Mouse (Mus musculus) megakaryocyte progenitor cell, adult 5-6 weeks (primary cell): ENCODE results near the gene Gm20388. TPM values are rescaled to one million over a fixed set of nuclear protein-coding genes. Genes with fewer than 3 reads are reported as not detected.
"Not testable (repeated sequence)": the region's sequence is repeated elsewhere in the genome, so short reads cannot be mapped to it uniquely, and the experiment has no call there.

ENCODE experiments used
- ATAC-seq: replicated peaks from 2 replicates; pipeline ENCODE4 v1.8.0; 2016; ENCODE audit warnings: mild to moderate bottlenecking, moderate TSS enrichment, inconsistent platforms; ENCODE audit not compliant: poor library complexity
- total RNA-seq, 2 experiments: library from RNA; stranded (forward) in 1 of 2; stranded (reverse) in 1 of 2; fragments of 157-497, 149-512 nt in 1 of 2; fragments of 200-1000 nt in 1 of 2; gene quantifications; 2 replicates each; pipeline versions ENCODE4 v1.2.3 to v1.2.4; 2015 to 2017

Gene Gm20388
- total RNA-seq, 2 experiments from 2014 or later = 18.6 TPM; not detected in 1

- peak; percentile 46 for ATAC-seq
Observed at GRCm38 (mm10) chr8:124020439-124021236, 4110.0 kb downstream of the Gm20388 start.

DNA sequence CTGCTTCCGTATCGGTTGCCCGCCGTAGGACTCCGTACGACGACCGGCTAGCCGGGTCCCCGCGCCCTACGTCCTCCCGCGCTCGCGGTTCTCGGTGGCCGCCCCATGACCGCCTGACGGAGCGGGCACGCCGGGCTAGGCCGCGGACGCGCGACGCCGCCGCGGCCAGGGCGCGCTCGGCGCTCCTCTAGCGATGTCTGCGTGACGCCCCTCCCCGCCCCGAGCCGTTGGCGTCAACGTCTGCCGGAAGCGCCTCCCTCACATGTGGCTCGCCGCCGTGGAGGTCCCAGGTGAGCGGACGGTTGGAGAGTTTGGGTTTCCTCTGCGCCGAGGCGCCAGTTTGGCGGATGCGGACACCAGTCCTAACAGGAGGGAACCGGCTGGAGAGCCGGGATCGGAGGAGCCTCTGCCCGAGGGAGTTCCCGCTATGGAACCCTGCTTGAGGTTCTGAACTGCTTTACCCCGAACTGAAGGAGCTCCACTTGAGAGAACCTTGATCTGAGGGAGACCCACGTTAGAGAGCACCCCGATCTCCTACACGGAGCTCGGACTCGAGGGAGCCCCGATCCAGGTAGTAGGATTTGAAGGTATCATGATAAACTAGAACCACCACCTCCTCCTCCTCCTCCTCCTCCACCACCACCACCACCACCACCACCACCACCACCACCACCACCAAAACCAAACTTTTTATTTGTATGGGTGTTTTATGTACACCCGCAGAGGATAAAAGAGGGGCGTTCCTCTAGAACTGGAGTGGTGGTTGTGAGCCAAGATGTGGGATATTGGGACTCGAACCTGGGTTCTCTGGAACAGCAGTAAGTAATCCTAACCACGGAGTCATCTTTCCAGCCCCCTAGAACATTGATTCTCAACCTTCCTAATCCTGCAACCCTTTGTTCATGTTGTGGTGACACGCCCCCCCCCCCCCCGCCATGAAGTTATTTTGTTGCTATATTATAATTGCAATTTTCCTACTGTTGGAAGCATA, 4110.9 kb downstream of the Gm20388 start, which contains the start of the genes Taf5l and Urb2:
Taf5l (minus strand) TSS at position 161 of the 991 bp plus-strand sequence.
Urb2 (plus strand) TSS at position 272 of the 991 bp plus-strand sequence.
- ATAC-seq = peak; percentile 90

DNA sequence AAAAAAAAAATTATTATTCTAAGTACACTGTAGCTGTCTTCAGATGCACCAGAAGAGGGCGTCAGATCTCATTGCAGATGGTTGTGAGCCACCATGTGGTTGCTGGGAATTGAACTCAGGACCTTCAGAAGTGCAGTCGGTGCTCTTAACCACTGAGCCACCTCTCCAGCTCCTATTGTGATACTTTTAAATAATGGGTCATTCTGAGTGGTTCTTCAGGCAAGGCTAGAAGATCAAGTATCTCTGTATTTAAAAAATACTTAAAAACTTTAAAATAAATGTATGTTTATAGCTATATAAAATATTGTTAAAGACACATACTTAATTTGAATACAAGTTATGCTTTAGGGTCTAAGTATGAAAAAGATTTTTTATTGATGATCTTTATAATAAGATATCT, 4115.6 kb downstream of the Gm20388 start:
- ATAC-seq = not testable (repeated sequence)

- no peak for ATAC-seq
Observed at GRCm38 (mm10) chr8:124027831-124028230, 4117.2 kb downstream of the Gm20388 start.

- no peak for ATAC-seq
Observed at GRCm38 (mm10) chr8:124033400-124033799, 4122.8 kb downstream of the Gm20388 start.

DNA sequence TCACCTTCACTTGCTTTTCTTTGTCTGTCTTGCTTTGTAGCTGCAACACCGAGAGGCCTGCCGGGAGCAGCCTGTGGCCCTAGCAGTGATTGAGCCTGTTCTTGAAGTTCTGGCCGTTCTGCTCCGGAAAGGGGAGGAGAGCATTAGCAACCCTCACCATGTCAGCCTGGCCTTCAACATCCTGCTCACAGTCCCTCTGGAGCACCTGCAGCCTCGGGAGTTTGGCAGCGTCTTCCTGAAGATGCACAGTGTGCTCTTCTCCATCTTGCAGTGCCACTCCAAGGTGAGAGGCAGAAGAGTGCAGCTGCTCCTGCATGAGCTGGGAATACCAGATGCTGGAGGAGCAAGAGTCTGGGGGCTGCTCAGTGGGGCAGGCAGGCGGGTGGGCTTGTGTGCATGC, 4127.5 kb downstream of the Gm20388 start:
- no peak for ATAC-seq

GRCm38 (mm10) chr8:124039351-124039750, 4128.7 kb downstream of the Gm20388 start:
- ATAC-seq = no peak

DNA sequence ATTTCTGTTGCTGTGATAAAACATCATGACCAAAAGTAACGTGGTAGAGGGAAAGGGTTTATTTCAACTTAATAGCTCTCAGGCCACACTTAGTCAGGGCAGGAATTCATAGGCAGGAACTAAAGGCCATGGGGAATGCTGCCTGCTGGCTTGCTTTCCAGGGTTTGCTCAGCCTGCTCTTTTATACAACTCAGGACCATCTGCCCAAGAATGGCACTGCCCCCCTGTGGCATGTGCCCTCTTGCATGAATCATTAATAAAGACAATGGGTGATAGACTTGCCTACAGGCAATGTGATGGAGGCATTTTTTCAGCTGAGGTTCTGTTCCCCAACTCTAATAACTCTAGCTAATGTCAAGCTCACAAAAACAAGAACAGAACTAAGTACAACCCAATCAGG, 4131.6 kb downstream of the Gm20388 start:
- no peak for ATAC-seq

DNA sequence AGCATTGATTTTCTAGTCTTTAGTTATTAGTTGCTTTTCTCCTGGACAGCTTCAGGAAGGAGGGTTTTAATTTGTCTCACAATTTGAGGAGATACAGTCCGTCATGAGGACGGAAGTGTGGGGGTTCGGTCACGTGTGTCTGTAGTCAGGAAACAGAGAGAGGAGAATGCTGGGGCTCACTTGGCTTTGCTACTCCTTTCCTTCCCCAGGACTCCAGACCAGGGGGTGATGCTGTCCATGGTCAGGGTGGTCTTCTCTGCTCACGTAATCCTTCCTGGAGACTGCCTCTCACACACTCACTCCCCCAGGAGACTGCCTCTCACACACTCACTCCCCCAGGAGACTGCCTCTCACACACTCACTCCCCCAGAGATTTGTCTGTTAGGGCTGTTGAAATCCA, 4133.8 kb downstream of the Gm20388 start:
- no peak for ATAC-seq

DNA sequence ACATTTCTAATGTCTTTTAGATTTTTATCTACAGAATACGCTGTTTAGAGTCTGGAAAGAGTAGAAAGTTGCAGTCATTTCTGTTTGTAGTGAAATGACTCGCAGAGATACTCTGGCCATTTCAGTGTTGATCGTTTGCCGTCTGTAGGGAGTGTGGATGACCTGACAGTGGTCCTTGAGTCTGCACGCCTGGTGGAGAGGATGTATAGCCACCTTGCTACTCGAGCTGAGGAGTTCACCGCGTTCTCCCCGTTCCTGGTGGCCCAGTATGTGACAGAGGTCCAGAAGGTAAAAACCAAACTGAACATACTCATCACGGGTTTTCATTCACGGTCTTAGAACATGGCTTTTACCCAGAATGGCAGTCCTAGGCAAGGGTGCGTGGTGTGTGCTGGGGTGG, 4134.3 kb downstream of the Gm20388 start:
- ATAC-seq = no peak

DNA sequence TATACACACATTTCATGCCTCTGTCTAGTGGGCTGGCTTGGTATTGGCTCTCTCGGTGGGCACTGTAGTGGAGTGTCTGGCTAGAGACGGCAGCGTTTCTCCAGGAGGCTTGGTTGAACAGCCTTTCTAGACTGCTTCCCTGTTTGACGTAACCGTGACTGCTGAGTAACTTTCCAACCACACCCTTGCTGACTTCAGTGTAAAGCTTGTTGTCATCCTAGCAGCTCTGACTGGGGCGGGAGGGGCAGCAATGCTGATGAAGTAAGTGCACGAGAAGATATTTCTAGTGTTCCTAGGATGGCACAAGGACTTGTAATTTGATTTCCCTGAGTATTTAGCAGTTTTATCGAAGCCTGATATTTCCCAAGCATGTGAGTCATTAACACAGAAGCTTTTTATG, 4135.2 kb downstream of the Gm20388 start:
- ATAC-seq = no peak

GRCm38 (mm10) chr8:124052110-124052509, 4141.5 kb downstream of the Gm20388 start:
- ATAC-seq = peak; percentile 97

DNA sequence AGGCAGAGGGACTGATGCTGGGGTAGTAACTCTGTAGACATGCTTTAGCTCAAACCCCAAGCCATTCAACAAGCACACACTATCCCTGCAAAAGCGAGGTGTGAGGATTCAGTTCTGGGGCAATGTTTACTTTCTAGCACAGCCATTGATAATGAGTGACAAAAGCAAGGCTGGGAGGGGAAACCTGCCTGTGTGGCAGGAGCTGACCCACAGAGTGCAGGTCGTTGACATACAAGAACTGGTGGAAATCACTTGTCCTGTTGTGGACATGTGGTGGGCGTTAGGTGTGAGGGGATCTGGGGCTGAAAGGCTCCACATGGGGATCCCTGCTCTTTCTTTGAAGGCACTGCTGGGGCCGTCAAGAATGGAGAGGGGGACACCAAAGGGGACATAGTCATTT, 4141.9 kb downstream of the Gm20388 start:
- ATAC-seq = no peak

GRCm38 (mm10) chr8:124056832-124057655, 4146.4 kb downstream of the Gm20388 start:
- ATAC-seq = no peak

- peak; percentile 79 for ATAC-seq
Observed at GRCm38 (mm10) chr8:124066325-124067058, 4155.9 kb downstream of the Gm20388 start.

GRCm38 (mm10) chr8:124067059-124067750, 4156.6 kb downstream of the Gm20388 start:
- no peak for ATAC-seq

DNA sequence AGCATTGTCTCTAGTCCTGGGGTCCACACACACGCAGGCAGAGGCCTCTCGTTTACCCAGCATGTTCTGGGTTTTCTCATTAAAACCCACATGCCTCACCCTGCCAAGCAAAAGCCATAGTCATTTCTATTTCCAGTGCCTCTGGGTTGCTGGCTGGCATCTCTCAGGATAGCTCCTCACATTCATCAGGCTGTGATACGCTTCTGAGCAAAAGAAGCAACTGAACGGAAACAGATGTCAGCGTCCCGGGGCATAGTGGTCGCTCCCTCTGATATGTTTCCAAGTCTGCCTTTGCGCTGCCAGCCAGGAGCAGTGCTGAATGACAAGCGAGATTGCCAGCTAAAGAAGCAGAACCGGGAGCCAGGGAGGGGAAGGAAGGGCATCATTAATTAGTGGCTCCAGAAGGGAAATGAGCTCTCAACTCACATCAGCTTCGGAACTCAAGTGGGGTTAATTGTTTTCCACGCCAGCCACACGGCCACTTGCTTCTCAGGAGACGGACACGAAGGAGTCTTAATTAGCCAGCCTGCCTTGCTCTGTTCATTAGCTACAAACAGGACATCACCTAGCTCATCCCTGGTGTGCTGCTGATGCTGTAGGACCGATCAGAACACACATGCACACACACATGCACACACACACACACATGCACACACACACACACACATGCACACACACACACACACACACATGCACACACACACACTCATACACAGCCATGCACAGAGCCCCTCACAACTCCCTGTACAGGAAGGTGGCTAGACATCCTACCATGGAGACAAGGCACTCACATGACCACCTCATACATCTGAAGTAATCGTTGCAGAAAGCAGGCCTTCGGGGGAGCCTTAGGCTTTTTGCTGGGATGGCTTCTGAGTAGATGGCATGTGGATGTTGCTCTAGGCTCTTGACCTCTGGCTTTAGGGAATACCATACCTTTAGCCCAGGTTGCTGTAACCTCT, 4160.0 kb downstream of the Gm20388 start:
- peak; percentile 65 for ATAC-seq

- no peak for ATAC-seq
Observed at GRCm38 (mm10) chr8:124075977-124076376, 4165.3 kb downstream of the Gm20388 start.
